Mouse (Mus musculus) c-Kit-negative CD71-positive TER-119-positive erythroid progenitor cells, embryonic 14.5 days (primary cell): ENCODE data around the gene Plb1.

Experiments used
- DNase-seq: peaks from one replicate; pipeline ENCODE4 v3.0.0-alpha.2; 2013; ENCODE audit warnings: low read depth, low spot score

The Plb1 gene

GRCm38 (mm10) chr5:32332591-32332990 lies 100.1 kb downstream of the Plb1 start:
- DNase-seq = no peak

GRCm38 (mm10) chr5:32335172-32335571 lies 102.7 kb downstream of the Plb1 start:
- DNase-seq = no peak

GRCm38 (mm10) chr5:32336092-32336491 lies 103.6 kb downstream of the Plb1 start:
- DNase-seq = no peak

- DNase-seq = no peak
Observed at GRCm38 (mm10) chr5:32337336-32337735, 104.8 kb downstream of the Plb1 start.

GRCm38 (mm10) chr5:32338339-32338738 lies 105.8 kb downstream of the Plb1 start:
- no peak for DNase-seq

GRCm38 (mm10) chr5:32338766-32339165 lies 106.3 kb downstream of the Plb1 start:
- no peak for DNase-seq

GRCm38 (mm10) chr5:32340246-32340645 lies 107.7 kb downstream of the Plb1 start:
- no peak for DNase-seq

GRCm38 (mm10) chr5:32342711-32343285 lies 110.3 kb downstream of the Plb1 start:
- DNase-seq = no peak

GRCm38 (mm10) chr5:32346025-32346912 lies 113.8 kb downstream of the Plb1 start:
- no peak for DNase-seq

GRCm38 (mm10) chr5:32349718-32350117 lies 117.2 kb downstream of the Plb1 start:
- no peak for DNase-seq

GRCm38 (mm10) chr5:32350551-32351256 lies 118.2 kb downstream of the Plb1 start:
- DNase-seq = no peak

- no peak for DNase-seq
Observed at GRCm38 (mm10) chr5:32351721-32352465, 119.4 kb downstream of the Plb1 start.

GRCm38 (mm10) chr5:32352845-32353244 lies 120.3 kb downstream of the Plb1 start:
- no peak for DNase-seq

GRCm38 (mm10) chr5:32353280-32353679 lies 120.8 kb downstream of the Plb1 start:
- no peak for DNase-seq

GRCm38 (mm10) chr5:32360511-32360910 lies 128.0 kb downstream of the Plb1 start:
- DNase-seq = no peak

GRCm38 (mm10) chr5:32361441-32362235 lies 129.1 kb downstream of the Plb1 start:
- no peak for DNase-seq

- no peak for DNase-seq
Observed at GRCm38 (mm10) chr5:32369391-32369790, 136.9 kb downstream of the Plb1 start.

- no peak for DNase-seq
Observed at GRCm38 (mm10) chr5:32371239-32371638, 138.7 kb downstream of the Plb1 start.

- no peak for DNase-seq
Observed at GRCm38 (mm10) chr5:32378546-32378945, 146.0 kb downstream of the Plb1 start.

- no peak for DNase-seq
Observed at GRCm38 (mm10) chr5:32388656-32389055, 156.1 kb downstream of the Plb1 start.

GRCm38 (mm10) chr5:32390295-32390694 lies 157.8 kb downstream of the Plb1 start:
- DNase-seq = no peak
